Mouse (Mus musculus) left cerebral cortex, postnatal 10 days (tissue): ENCODE results near the gene Sarnp. TPM values are rescaled to one million over a fixed set of nuclear protein-coding genes. Genes with fewer than 3 reads are reported as not detected.

Experiments used
- DNase-seq, 2 experiments: peaks; one replicate each; pipeline ENCODE4 v3.0.0; 2021 to 2022; ENCODE audit warnings: low spot score in 2 of 2, mixed read lengths in 1 of 2; ENCODE audit errors: extremely low spot score in 1 of 2
- intact Hi-C: fragments of 180-260 bp; cut with DNase I; formaldehyde crosslinking; loops from one replicate; pipeline ENCODE4 v1.15.1; 2025
- total RNA-seq, 2 experiments: library from RNA; stranded (reverse); gene quantifications; 2 replicates each; pipeline ENCODE4 v1.2.3; 2021

Sarnp gene
- 10 to 100 TPM; 37.4 to 42.2 TPM for total RNA-seq

DNA sequence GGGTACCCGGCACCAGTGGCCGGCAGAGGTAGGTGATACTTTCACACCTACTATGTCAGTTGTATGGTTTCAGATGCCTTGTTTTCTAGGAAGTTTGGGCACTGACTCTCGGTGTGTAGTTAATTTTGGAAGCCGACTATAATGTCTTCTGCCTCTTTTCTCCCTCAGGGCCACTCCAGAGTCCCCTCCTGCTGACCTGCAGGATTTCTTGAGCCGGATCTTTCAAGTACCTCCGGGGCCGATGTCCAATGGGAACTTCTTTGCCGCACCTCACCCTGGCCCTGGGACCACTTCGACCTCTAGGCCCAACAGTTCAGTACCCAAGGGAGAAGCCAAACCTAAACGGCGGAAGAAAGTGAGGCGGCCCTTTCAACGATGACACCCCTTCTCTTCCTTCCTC is at the start of gene Sarnp:
Gene Sarnp (plus strand): TSS at position 301 of the 400 bp plus-strand sequence.
- intact Hi-C loops, result no loop called here
- DNase-seq, result no peak

DNA sequence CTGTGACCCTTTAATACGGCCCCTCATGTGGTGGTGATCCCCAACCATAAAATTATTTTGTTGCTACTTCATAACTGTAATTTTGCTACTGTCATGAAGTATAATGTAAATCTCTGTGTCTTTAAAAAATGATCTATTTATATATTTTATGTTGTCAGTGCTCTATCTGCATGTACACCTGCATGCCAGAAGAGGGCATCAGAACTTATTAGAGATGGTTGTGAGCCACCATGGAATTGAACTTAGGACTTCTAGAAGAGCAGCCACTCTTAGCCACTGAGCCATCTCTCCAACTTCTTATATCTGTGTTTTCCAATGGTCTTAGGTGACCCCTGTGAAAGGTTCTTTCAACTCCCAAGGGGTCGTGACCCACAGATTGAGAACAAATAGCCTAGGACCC is 44.2 kb upstream of the Sarnp start:
- intact Hi-C loops, result no loop called here
- DNase-seq, result no peak

- DNase-seq, result no peak
- intact Hi-C loops, result no loop called here
These were observed 43.4 kb upstream of the Sarnp start for GRCm38 (mm10) chr10:128773685-128774084.

DNA sequence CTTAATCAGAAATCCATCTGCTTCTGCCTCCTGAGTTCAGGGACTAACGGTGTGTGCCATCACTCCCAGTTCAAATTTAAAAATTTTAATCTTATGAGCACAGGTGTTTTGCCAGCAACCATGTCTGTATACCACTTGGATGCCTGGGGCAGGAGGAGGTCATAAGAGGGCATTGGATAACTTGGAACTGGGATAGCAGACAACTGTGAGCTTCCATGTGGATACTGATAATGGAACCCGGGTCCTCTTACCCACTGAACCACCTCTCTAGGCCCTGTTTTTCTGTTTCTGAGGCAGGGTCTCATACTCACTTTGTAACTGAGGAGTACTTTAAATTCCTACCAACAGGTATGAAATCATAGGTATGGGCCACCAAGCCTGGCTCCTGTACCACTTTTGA is 38.7 kb upstream of the Sarnp start:
- no peak for DNase-seq
- intact Hi-C loops, result no loop called here

GRCm38 (mm10) chr10:128779011-128779795 is 37.9 kb upstream of the Sarnp start:
- DNase-seq, result peak in 1 of 2 experiments; percentile 84
- intact Hi-C loops, result no loop called here

DNA sequence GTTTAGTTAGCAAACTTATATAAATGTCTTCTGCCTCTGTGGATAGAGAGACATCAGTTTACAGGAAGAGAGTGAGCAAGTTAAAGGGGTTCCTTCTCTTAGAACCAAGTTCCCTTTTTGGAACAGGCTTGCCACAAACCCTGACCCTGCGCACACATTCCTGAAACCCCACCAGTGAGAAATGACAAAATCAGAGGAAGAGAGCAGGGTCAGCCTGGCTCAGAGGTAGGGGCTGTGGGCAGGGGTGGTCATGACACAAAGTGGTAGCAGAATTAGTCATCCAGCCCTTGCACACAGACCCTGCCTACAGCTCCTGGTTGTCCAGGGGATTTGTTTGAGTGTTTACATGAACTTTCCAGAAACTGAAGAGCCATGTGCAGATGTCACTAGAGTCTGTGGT is 36.9 kb upstream of the Sarnp start:
- DNase-seq, result no peak
- intact Hi-C loops, result no loop called here

GRCm38 (mm10) chr10:128790398-128791124 is 26.6 kb upstream of the Sarnp start, which contains the start of gene Mmp19:
Gene Mmp19, plus strand, starts transcription at chr10:128790910.
- peak in 1 of 2 experiments; percentile 21 for DNase-seq
- intact Hi-C loops, result no loop called here

GRCm38 (mm10) chr10:128792041-128792440 is 25.1 kb upstream of the Sarnp start:
- no peak for DNase-seq
- intact Hi-C loops, result no loop called here

GRCm38 (mm10) chr10:128793258-128793657 is 23.9 kb upstream of the Sarnp start:
- intact Hi-C loops, result no loop called here
- DNase-seq, result no peak

GRCm38 (mm10) chr10:128794391-128794790 is 22.7 kb upstream of the Sarnp start:
- intact Hi-C loops, result no loop called here
- peak in 1 of 2 experiments; percentile 7 for DNase-seq

DNA sequence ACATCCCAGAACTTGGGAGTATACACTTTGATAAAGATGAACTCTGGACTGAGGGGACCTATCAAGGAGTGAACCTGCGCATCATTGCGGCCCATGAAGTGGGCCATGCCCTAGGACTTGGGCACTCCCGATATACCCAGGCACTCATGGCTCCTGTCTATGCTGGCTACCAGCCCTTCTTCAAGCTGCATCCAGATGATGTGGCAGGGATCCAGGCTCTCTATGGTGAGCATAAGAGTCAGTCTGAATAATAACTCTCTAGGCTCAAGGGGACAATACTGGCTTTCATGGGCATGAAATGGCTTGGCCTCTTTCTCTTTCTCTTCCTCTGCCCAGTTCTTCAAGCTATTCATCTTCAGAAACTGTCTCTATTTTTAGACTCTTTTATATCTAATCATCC is 21.6 kb upstream of the Sarnp start:
- DNase-seq, result peak in 1 of 2 experiments; percentile 27

DNA sequence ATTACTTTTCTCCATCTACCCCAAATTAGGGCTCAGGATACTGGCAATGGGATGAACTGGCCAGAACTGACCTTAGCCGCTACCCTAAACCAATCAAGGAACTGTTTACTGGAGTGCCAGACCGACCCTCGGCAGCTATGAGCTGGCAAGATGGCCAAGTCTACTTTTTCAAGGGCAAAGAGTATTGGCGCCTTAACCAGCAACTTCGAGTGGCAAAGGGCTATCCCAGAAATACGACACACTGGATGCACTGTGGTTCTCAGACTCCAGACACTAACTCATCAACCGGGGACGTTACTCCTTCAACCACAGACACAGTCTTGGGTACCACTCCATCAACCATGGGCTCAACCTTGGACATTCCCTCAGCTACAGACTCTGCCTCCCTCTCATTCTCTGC is 18.5 kb upstream of the Sarnp start:
- intact Hi-C loops, result no loop called here
- DNase-seq, result peak in 1 of 2 experiments; percentile 9

More for the DNA sequence above, 21.6 kb upstream of the Sarnp start:
- intact Hi-C loops, result no loop called here

DNA sequence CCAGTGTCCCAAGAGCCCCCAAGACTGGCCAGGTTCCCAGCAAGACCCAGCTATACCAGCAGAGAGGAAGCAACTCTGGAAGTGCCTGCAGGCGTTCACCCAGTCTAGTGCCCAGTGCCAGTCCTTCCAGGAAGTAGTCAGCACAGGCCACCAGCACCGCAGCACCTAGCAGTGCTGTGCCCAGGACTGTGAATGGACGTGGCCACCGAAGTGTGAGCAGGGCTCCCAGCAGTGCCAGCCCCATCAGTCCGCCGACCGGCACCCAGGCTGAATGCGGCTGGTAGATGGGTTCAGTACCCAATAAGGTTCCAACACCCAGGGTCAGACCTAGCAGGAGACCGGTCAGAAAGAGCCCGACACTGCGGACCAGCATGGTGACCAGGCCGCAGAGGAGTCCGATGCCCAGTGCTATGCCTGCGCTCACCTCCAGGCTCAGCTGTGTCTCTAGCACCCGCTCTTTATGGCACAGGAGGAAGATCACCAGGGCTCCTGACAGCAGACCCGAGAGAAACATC is 15.1 kb upstream of the Sarnp start:
- DNase-seq, result peak in 1 of 2 experiments; percentile 39
- intact Hi-C loops, result no loop called here

DNA sequence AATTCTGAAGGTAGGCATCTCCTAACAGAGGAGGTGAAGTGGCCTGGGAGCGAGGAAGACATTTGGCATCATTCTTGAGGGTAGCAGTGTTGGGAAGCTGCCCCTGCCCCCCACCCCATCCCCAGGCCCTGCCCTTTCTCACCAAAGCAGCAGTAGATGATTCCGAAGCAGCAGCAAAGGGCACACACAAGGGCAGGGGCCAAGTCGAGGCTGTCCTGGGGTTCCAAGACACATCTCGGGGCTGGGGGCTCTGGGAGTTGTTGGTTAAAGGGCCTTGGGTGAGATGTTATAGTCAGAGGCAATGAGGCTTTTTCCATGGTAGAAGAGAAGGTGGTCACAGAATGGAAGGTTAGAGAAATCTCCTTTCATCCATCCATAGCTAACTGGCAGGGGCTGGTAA is 14.2 kb upstream of the Sarnp start:
- intact Hi-C loops, result no loop called here
- peak in 1 of 2 experiments; percentile 22 for DNase-seq

DNA sequence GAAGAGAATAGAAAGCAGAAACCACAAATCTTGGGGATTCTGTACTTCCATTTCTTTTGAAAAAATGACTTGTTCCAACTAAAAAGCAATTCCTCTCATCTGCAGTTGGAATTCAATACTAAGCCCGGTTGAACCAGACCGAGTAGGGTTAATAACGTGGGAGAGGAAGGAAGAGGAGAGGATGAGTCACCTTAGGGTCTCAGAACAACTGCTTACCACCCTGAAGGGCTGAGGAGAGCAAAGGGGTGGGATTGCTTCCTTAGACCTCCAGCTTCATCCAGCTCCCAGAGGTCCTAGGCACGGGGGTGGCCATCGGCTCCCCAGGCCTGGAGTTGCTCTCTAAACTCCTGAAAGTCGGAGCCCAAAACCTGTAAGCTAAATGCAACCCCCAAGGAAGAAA is 13.8 kb upstream of the Sarnp start:
- intact Hi-C loops, result no loop called here
- no peak for DNase-seq

DNA sequence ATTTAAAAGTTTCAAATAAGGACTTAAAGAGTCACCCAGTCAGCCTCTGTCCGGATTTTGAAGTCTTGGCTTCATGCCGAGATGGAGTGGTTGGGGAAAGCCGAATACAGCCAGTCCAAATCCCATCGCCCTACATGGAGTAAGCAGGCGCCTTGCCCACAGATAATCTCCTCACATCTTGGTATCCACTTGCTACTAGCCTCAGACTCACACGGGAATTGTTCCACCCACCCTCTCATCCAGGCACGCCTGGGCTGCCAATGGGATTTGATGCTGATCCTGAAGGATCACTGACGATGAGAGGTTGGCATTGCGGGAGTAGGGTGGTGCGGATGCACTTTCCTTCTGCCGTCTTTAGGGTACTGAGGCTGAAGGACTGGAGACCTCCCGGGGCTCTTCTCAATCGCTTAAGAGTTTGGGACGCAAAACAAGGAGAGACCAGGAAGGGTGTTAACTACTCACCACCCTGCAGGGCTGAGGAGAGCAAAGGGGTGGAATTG is 13.3 kb upstream of the Sarnp start, which contains the start of gene Dnajc14:
Gene Dnajc14 (plus strand): TSS at position 292 of the 500 bp plus-strand sequence.
- intact Hi-C loops, result no loop called here
- peak; percentile 77 to 79 for DNase-seq

DNA sequence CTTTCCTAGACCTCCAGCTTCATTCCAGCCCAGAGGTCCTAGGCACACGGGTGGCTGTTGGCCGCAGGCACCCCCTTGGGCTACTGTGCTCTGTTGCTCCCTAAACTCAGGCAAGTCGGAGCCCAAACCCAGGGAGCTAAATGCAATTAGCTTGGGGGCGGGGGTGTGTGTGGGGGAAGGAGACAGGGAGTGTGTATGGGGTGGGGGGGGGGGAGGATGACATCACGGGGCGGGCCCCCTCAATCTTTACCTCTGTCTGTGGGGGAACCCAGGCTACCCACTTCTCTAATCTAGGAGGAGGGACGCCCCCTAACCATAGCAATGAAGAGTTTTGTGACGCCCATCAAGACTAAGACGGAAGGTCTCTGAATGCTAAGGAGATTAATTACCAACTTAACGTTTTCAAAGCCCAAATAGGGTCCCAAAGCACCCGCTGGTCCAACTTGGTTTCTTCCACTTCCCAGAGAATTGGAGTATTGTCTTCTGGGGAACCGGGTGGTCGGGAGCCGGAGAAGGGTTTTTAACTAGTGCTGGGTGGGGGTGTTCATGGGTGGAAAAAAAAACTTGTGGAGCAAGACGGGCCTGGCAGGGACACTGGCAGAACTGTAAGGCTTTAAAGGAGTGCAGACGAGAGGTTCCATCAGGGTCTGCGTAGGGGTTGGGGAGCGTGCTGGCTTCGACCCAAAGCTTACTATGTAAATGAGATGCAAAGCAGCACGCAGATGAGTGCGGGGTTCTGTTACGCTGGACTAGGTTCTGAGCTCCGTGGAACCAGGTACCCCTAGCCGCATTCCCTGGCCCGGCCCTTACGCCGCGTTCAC is 12.7 kb upstream of the Sarnp start, which contains the start of gene Tmem198b:
Gene Tmem198b (minus strand): TSS at position 100 of the 821 bp plus-strand sequence.
- DNase-seq, result peak; percentile 73 to 83
- intact Hi-C loops, result no loop called here

DNA sequence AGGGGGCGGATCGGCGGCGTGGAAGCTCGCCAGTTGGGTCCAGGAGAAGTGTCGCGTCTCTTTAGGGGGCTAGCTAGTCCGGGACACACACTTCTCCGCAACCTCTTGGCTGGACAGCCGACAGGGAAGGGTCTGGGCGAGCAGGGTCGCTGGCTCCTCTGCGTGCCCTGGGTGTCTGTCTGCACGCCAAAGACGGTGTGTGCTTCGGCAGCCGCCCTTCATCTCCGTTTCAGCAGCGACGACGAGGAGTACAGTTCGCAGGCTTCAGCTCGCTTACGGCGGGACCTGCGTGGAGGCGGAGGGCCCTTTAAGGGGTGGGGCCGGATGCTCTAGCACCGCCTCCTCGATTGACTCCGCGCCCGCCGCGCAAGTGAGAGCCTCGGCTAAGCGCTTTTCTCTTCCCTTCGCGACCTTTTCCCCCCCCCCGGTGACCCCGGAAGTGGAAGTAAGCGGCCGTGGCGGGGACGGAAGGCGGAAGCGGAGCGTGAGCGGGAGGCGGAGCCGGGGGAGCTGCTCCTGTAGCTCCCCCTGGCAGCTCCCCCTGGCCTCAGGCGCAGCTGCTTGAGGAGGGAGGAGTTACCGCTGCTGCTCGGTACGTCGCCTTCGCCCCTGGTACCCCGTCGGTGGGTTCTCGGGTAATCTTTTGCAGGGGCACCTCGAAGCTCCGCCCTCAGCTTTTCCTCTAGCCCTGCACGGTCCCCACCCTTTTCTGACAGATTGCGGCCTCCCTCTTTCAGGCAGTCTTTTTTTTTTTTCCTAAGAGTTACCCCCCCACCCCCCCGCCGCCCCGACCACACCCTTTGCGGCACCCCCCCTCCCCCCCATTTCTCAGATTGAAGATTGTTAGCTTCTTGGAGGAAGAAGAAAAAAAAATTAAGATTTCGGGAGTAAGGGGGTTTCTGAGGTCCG is 11.8 kb upstream of the Sarnp start:
- DNase-seq, result peak; percentile 93 to 98
- intact Hi-C loops, result no loop called here
